Mouse (Mus musculus): ENCODE data around the gene Plekhg6. TPM values are rescaled to one million over a fixed set of nuclear protein-coding genes. Genes with fewer than 3 reads are reported as not detected.

Gene Plekhg6
- total RNA-seq, 2 experiments from 2014 or later: not detected

Other genes starting within 250 kb of the Plekhg6 start
- gene Nop2, start 248.9 kb downstream of the Plekhg6 start, total RNA-seq (2021): 10 to 100 TPM; 23.7 to 25.3 TPM
- gene Iffo1, start 235.6 kb downstream of the Plekhg6 start, total RNA-seq (2021): 10 to 100 TPM; 13.0 to 17.8 TPM
- gene Gapdh, start 214.3 kb downstream of the Plekhg6 start, total RNA-seq (2021): 1,000 to 10,000 TPM; 3,414 to 3,559 TPM
- gene Ncapd2, start 189.1 kb downstream of the Plekhg6 start, total RNA-seq (2021): 10 to 100 TPM; 42.3 to 51.8 TPM
- gene Mrpl51, start 189.0 kb downstream of the Plekhg6 start, total RNA-seq (2021): 100 to 1,000 TPM; 272 to 283 TPM
- gene Vamp1, start 165.2 kb downstream of the Plekhg6 start, total RNA-seq (2021): 1 to 10 TPM; 8.1 to 9.1 TPM
- gene Tapbpl, start 148.9 kb downstream of the Plekhg6 start, total RNA-seq (2021): 1 to 10 TPM; 2.8 to 4.4 TPM
- under 1 TPM; 0.37 to 0.55 TPM for gene Cd27, start 143.8 kb downstream of the Plekhg6 start, total RNA-seq (2021)
- gene Tuba3a, start 94.8 kb downstream of the Plekhg6 start, total RNA-seq (2021): not detected
- 10 to 100 TPM; 42.8 to 49.4 TPM for gene Ltbr, start 66.9 kb downstream of the Plekhg6 start, total RNA-seq (2021)
- gene Scnn1a, start 60.1 kb downstream of the Plekhg6 start, total RNA-seq (2021): under 1 TPM; 0.97 to 0.98 TPM
- 10 to 100 TPM; 73.7 to 77.8 TPM for gene Tnfrsf1a, start 31.4 kb downstream of the Plekhg6 start, total RNA-seq (2021)
- 10 to 100 TPM; 77.7 to 79.8 TPM for gene Cd9, start 114.0 kb upstream of the Plekhg6 start, total RNA-seq (2021)
- gene Vwf, start 166.0 kb upstream of the Plekhg6 start, total RNA-seq (2021): 10 to 100 TPM; 77.4 to 85.2 TPM

All from heart, postnatal 10 days (tissue).